Mouse (Mus musculus): ENCODE measurements around the gene Gspt1. TPM values are rescaled to one million over a fixed set of nuclear protein-coding genes. Genes with fewer than 3 reads are reported as not detected.
"Not testable (repeated sequence)": the region's sequence is repeated elsewhere in the genome, so short reads cannot be mapped to it uniquely, and the experiment has no call there.

Gspt1 gene
- 76.1 and 89.8 TPM in 2 replicates for total RNA-seq (2012; rRNA removed)

DNA sequence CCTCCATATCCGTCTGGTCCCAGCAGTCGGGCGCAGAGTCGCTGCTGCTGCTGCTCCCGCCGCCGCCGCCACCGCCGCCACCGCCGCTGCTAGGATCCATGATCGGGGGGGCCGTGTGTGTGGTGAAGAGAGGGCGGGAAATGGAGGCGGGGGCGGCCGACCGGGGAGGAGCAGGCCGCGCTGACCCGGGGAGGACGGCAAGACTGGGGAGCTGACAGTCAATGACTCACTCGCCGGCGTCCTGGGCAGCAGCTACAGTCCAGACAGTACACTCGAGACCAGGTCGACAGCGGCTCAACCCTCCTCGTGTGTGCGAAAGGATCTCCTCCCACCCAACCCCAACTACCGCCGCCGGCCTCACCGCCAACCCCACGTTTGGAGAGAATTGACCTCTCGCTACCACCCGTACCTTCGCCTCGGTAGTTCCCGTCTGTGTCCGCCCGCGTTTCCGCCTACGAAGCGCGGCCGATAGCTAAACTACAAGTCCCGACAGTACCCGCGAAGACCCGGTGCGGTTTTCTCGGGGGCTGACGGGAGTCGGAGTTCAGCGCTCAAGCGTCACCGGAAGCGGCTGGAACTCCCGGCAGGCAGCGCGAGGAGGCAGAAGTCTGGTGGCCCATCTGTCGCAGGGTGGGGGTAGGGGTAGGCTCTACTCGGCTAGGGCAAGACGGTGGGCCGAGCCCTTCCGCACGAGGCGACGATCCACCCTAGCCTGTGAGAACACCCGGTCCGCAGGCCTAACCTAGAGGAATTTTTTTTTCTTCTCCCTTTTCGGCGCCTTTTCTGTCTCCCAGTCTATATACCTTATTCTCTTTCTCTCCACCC lies at the start of gene Gspt1:
Gene Gspt1, minus strand, starts transcription at position 428 of the 825 bp plus-strand sequence.
- Histone ChIP-seq H3K9ac (ENCODE audit: insufficient read depth, low read depth, low read length, poor library complexity, severe bottlenecking) (peak within 1 kb of the TSS; percentile 98), H3K27ac (ENCODE audit: insufficient read depth, low read depth, low read length, poor library complexity, severe bottlenecking) (peak within 1 kb of the TSS; percentile 91), H3K4me1 (ENCODE audit: control insufficient read depth in 2 of 2, insufficient read depth in 2 of 2, low read length in 2 of 2, poor library complexity in 1 of 2) (peaks cover 2 to 6% of the 10 kb centered on the region in 2 experiments; a peak in 1 of 4 replicates), H3K36me3 (ENCODE audit: control insufficient read depth, insufficient read depth, low read length, poor library complexity, severe bottlenecking) (peaks cover 4% of the 10 kb centered on the region), H3K9me3 (ENCODE audit: control insufficient read depth, insufficient read depth, low read depth, low read length) (no peaks in the 10 kb centered on the region), H3K4me3 (ENCODE audit: insufficient read depth in 1 of 2, low read depth in 1 of 2, low read length in 2 of 2, poor library complexity in 1 of 2, severe bottlenecking in 1 of 2) (peak within 1 kb of the TSS; percentile 91 to 97)
- TF ChIP-seq ZC3H11A (IDR thresholded peaks at IDR 0.05; ENCODE audit: borderline replicate concordance, low read depth, low read length) = no peak
- no peak for TF ChIP-seq MAFK (IDR thresholded peaks at IDR 0.05; ENCODE audit: insufficient read depth, low read depth, low read length)
- TF ChIP-seq ZNF384 (IDR thresholded peaks at IDR 0.05; ENCODE audit: low read depth, low read length) = 0 out of 2 replicates have a peak, but pooled peaks have one; percentile 32
- peak; percentile 99 for TF ChIP-seq HCFC1 (IDR thresholded peaks at IDR 0.05; ENCODE audit: borderline replicate concordance, insufficient read depth, low read length)
- peak; percentile 76 for TF ChIP-seq CHD2 (IDR thresholded peaks at IDR 0.05; ENCODE audit: low read depth, low read length)
- in situ Hi-C loops (cut with MboI; ENCODE audit: low sequenced_read_pairs in 2 of 2, unreplicated experiment in 2 of 2) = no loop called here
- DNase-seq (ENCODE audit: low read depth, low spot score) = peak; percentile 97

- TF ChIP-seq MAFK (IDR thresholded peaks at IDR 0.05; ENCODE audit: insufficient read depth, low read depth, low read length) = peak; percentile 86
- TF ChIP-seq HCFC1 (IDR thresholded peaks at IDR 0.05; ENCODE audit: borderline replicate concordance, insufficient read depth, low read length) = no peak
- H3K4me1 ChIP-seq (ENCODE audit: control insufficient read depth in 2 of 2, insufficient read depth in 2 of 2, low read length in 2 of 2, poor library complexity in 1 of 2) = peaks cover 0 to 5% of the 10 kb centered on the region in 2 experiments; a peak in 1 of 4 replicates
- no peak for DNase-seq (ENCODE audit: low read depth, low spot score)
- in situ Hi-C loops (cut with MboI; ENCODE audit: low sequenced_read_pairs in 2 of 2, unreplicated experiment in 2 of 2) = no loop called here
- H3K9me3 ChIP-seq (ENCODE audit: control insufficient read depth, insufficient read depth, low read depth, low read length) = no peaks in the 10 kb centered on the region
- H3K9ac ChIP-seq (ENCODE audit: insufficient read depth, low read depth, low read length, poor library complexity, severe bottlenecking) = no peak overlapping the region
- H3K27ac ChIP-seq (ENCODE audit: insufficient read depth, low read depth, low read length, poor library complexity, severe bottlenecking) = no peak overlapping the region
- H3K4me3 ChIP-seq (ENCODE audit: insufficient read depth in 1 of 2, low read depth in 1 of 2, low read length in 2 of 2, poor library complexity in 1 of 2, severe bottlenecking in 1 of 2) = no peak overlapping the region
- no peaks in the 10 kb centered on the region for H3K36me3 ChIP-seq (ENCODE audit: control insufficient read depth, insufficient read depth, low read length, poor library complexity, severe bottlenecking)
These were observed 49.6 kb upstream of the Gspt1 start for GRCm38 (mm10) chr16:11303741-11304140.

- in situ Hi-C loops (cut with MboI; ENCODE audit: low sequenced_read_pairs in 2 of 2, unreplicated experiment in 2 of 2); H3K4me1 ChIP-seq (ENCODE audit: control insufficient read depth in 2 of 2, insufficient read depth in 2 of 2, low read length in 2 of 2, poor library complexity in 1 of 2); H3K9ac ChIP-seq (ENCODE audit: insufficient read depth, low read depth, low read length, poor library complexity, severe bottlenecking); H3K27ac ChIP-seq (ENCODE audit: insufficient read depth, low read depth, low read length, poor library complexity, severe bottlenecking); DNase-seq (ENCODE audit: low read depth, low spot score); H3K9me3 ChIP-seq (ENCODE audit: control insufficient read depth, insufficient read depth, low read depth, low read length); H3K36me3 ChIP-seq (ENCODE audit: control insufficient read depth, insufficient read depth, low read length, poor library complexity, severe bottlenecking); H3K4me3 ChIP-seq (ENCODE audit: insufficient read depth in 1 of 2, low read depth in 1 of 2, low read length in 2 of 2, poor library complexity in 1 of 2, severe bottlenecking in 1 of 2): not testable (repeated sequence)
- TF ChIP-seq ZC3H11A (IDR thresholded peaks at IDR 0.05; ENCODE audit: borderline replicate concordance, low read depth, low read length) = peak; percentile 58; the same call in 1 of the 2 replicates
These were observed 43.6 kb upstream of the Gspt1 start for GRCm38 (mm10) chr16:11297700-11298099.

DNA sequence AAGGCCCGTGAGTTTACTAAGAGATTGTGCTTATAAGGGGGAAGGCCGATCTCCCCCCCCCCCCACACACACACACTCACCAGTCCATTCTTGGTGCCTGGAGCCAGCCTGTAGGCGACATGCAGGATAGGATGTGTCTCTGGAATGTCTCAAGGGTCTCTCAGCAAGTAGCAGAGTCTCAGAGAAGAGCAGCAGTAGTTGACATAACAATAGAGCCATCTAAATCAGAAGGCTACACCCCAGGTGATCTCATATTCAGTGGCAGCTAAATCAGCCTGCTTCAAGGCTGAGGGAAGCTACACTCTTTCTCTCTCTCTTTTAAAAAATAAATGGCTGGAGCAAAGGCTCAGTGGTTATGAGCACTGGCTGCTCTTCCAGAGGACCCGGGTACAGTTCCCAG lies 41.5 kb upstream of the Gspt1 start:
- H3K36me3 ChIP-seq (ENCODE audit: control insufficient read depth, insufficient read depth, low read length, poor library complexity, severe bottlenecking); H3K9me3 ChIP-seq (ENCODE audit: control insufficient read depth, insufficient read depth, low read depth, low read length); DNase-seq (ENCODE audit: low read depth, low spot score); H3K4me1 ChIP-seq (ENCODE audit: control insufficient read depth in 2 of 2, insufficient read depth in 2 of 2, low read length in 2 of 2, poor library complexity in 1 of 2); in situ Hi-C loops (cut with MboI; ENCODE audit: low sequenced_read_pairs in 2 of 2, unreplicated experiment in 2 of 2): not testable (repeated sequence)
- H3K4me3 ChIP-seq (ENCODE audit: insufficient read depth in 1 of 2, low read depth in 1 of 2, low read length in 2 of 2, poor library complexity in 1 of 2, severe bottlenecking in 1 of 2) = peak overlapping the region in 1 of 2 experiments; percentile 46; a peak in 2 of 4 replicates
- H3K27ac ChIP-seq (ENCODE audit: insufficient read depth, low read depth, low read length, poor library complexity, severe bottlenecking) = peak overlapping the region; percentile 93
- TF ChIP-seq CHD2 (IDR thresholded peaks at IDR 0.05; ENCODE audit: low read depth, low read length) = 0 out of 2 replicates have a peak, but pooled peaks have one; percentile 30
- H3K9ac ChIP-seq (ENCODE audit: insufficient read depth, low read depth, low read length, poor library complexity, severe bottlenecking) = peak overlapping the region; percentile 62

DNA sequence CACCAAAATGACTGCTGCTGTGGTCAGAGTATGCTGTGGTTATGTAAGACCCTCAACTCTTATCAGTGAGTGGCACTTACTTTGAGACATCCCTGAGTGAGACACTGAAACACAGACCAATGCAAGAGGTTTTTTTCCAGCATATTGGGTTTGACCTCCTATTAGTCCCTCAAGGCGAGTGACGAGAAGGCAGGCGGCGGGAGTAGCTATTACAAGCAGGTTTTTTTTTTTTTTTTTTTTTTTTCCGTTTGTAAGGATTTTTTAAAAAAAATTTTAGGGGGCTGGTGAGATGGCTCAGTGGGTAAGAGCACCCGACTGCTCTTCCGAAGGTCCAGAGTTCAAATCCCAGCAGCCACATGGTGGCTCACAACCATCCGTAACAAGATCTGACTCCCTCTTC lies 34.7 kb upstream of the Gspt1 start:
- H3K27ac ChIP-seq (ENCODE audit: insufficient read depth, low read depth, low read length, poor library complexity, severe bottlenecking); H3K4me3 ChIP-seq (ENCODE audit: insufficient read depth in 1 of 2, low read depth in 1 of 2, low read length in 2 of 2, poor library complexity in 1 of 2, severe bottlenecking in 1 of 2); H3K9me3 ChIP-seq (ENCODE audit: control insufficient read depth, insufficient read depth, low read depth, low read length); in situ Hi-C loops (cut with MboI; ENCODE audit: low sequenced_read_pairs in 2 of 2, unreplicated experiment in 2 of 2); H3K4me1 ChIP-seq (ENCODE audit: control insufficient read depth in 2 of 2, insufficient read depth in 2 of 2, low read length in 2 of 2, poor library complexity in 1 of 2); H3K9ac ChIP-seq (ENCODE audit: insufficient read depth, low read depth, low read length, poor library complexity, severe bottlenecking); H3K36me3 ChIP-seq (ENCODE audit: control insufficient read depth, insufficient read depth, low read length, poor library complexity, severe bottlenecking); DNase-seq (ENCODE audit: low read depth, low spot score): not testable (repeated sequence)
- peak; percentile 84 for TF ChIP-seq ZNF384 (IDR thresholded peaks at IDR 0.05; ENCODE audit: low read depth, low read length)
